ENCODE assay signal across 33 mouse cellular contexts in the genomic region with DNA sequence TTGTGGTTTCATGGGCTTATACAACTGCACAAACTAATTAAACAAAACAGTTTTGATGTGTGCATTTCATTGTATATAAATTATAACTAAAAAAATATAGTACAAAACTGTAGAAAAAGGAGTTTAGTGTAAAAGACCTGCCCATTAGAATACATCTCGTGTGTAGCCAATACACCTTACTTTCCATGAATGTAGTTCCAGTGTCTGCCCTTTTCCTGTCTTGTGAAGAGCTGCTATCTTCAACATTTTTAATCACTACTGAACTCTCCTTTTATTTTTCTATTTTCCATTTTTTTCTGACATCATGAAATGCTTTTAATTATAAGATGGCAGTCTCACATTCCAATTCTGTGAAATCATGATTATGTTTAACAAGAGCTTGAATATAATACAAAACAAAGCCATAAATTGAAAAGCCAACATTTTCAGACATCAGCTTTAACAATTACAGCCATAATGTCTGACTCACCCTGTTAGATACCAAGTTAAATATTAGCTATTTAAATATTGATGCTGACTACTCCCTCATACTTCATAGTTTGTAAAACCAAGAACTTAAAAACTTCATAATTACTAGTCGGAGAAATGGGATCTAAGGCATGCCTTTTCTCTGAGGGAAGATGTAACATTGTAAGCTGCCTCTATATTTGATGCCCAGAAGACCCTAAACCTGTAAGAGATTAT.
"Had no signal": no experiment of that assay in that cellular context is flagged by ENCODE, and none has a peak within 500 bp of the region (broad histone marks: within the 10 kb centered on the region; RNA-seq: fewer than 3 reads in every experiment).

No protein-coding gene starts in this region.

- DNase-seq: heart, postnatal 10 days; heart, postnatal 14 days; heart, postnatal 36 days; heart, postnatal 4 days; kidney, adult 11 months; kidney, adult 18-20 months; kidney, adult 2 months; kidney, adult 8-10 months; kidney, adult 9 months; kidney, postnatal 10 days; kidney, postnatal 14 days; kidney, postnatal 25 days; kidney, postnatal 36 days; kidney, postnatal 4 days; layer of hippocampus, adult 9-11 months; layer of hippocampus, postnatal 36 days had no signal

- H3K4me1 ChIP-seq: heart, embryonic 10.5 days; heart, embryonic 12.5 days; heart, embryonic 13.5 days; heart, embryonic 15.5 days; hindbrain, embryonic 10.5 days; hindbrain, embryonic 12.5 days; hindbrain, embryonic 13.5 days; hindbrain, embryonic 15.5 days; kidney, embryonic 15.5 days had no signal

- H3K4me2 ChIP-seq: heart, embryonic 11.5 days; heart, embryonic 12.5 days; heart, embryonic 13.5 days; heart, embryonic 15.5 days; hindbrain, embryonic 12.5 days; hindbrain, embryonic 13.5 days; hindbrain, embryonic 14.5 days; hindbrain, embryonic 15.5 days; kidney, embryonic 15.5 days had no signal

- H3K27ac ChIP-seq: heart, embryonic 10.5 days; heart, embryonic 13.5 days; heart, embryonic 15.5 days; hindbrain, embryonic 10.5 days; hindbrain, embryonic 12.5 days; hindbrain, embryonic 13.5 days; hindbrain, embryonic 14.5 days; hindbrain, embryonic 15.5 days; hindbrain, postnatal 0 days; kidney, embryonic 15.5 days; kidney, postnatal 0 days; layer of hippocampus, adult 2 months; left cerebral cortex, adult 2 months had no signal

- H3K4me3 ChIP-seq: heart, embryonic 10.5 days; heart, embryonic 12.5 days; heart, embryonic 13.5 days; heart, embryonic 15.5 days; hindbrain, embryonic 10.5 days; hindbrain, embryonic 12.5 days; hindbrain, embryonic 13.5 days; hindbrain, embryonic 15.5 days; kidney, embryonic 15.5 days; layer of hippocampus, adult 2 months; left cerebral cortex, adult 2 months had no signal

- ATAC-seq: hindbrain, embryonic 16.5 days; hindbrain, postnatal 0 days; inflammation-experienced regulatory T-cells, adult 6 months had no signal

- H3K27me3 ChIP-seq: heart, embryonic 12.5 days; heart, embryonic 13.5 days; heart, embryonic 15.5 days; hindbrain, embryonic 12.5 days; hindbrain, embryonic 13.5 days; hindbrain, embryonic 15.5 days; kidney, embryonic 15.5 days had no signal

- H3K9ac ChIP-seq: heart, embryonic 12.5 days; heart, embryonic 13.5 days; heart, embryonic 15.5 days; hindbrain, embryonic 12.5 days; hindbrain, embryonic 13.5 days; hindbrain, embryonic 14.5 days; hindbrain, embryonic 15.5 days; kidney, embryonic 15.5 days had no signal

- H3K9me3 ChIP-seq: heart, embryonic 10.5 days; heart, embryonic 12.5 days; heart, embryonic 13.5 days; heart, embryonic 15.5 days; hindbrain, embryonic 10.5 days; hindbrain, embryonic 12.5 days; hindbrain, embryonic 13.5 days; hindbrain, embryonic 15.5 days; kidney, embryonic 15.5 days had no signal

- H3K36me3 ChIP-seq: heart, embryonic 10.5 days; heart, embryonic 12.5 days; heart, embryonic 13.5 days; heart, embryonic 15.5 days; hindbrain, embryonic 10.5 days; hindbrain, embryonic 12.5 days; hindbrain, embryonic 13.5 days; hindbrain, embryonic 15.5 days; kidney, embryonic 15.5 days had no signal
